Mouse (Mus musculus) liver, adult 2 months (tissue): ENCODE measurements around the gene Slc5a5. TPM values are rescaled to one million over a fixed set of nuclear protein-coding genes. Genes with fewer than 3 reads are reported as not detected.

Experiments used
- DNase-seq: peaks from one replicate; pipeline ENCODE4 v3.0.0-alpha.2; 2011; ENCODE audit warnings: low read depth, low spot score; ENCODE audit errors: extremely low read depth
- H3K27ac ChIP-seq: fragments of 200-500 bp; replicated peaks from 2 replicates; pipeline ENCODE4 v1.5.1; 2012; ENCODE audit warnings: low read depth, mild to moderate bottlenecking, control low read depth, inconsistent platforms, low read length; ENCODE audit not compliant: insufficient read depth
- H3K27me3 ChIP-seq: fragments of 200-500 bp; 2 replicates; pipeline ENCODE4 v1.6.1; 2012; ENCODE audit warnings: mild to moderate bottlenecking, moderate library complexity, low read length, inconsistent platforms; ENCODE audit not compliant: control insufficient read depth, insufficient read depth
- H3K36me3 ChIP-seq: fragments of 200-500 bp; 2 replicates; pipeline ENCODE4 v1.6.1; 2012; ENCODE audit warnings: low read length, inconsistent platforms; ENCODE audit not compliant: control insufficient read depth, insufficient read depth
- H3K4me1 ChIP-seq: fragments of 200-500 bp; 2 replicates; pipeline ENCODE4 v1.6.1; 2011; ENCODE audit warnings: low read length; ENCODE audit not compliant: control insufficient read depth, insufficient read depth
- H3K4me3 ChIP-seq: fragments of 200-500 bp; 2 replicates; pipeline ENCODE4 v1.5.1; 2011; ENCODE audit warnings: low read depth, mild to moderate bottlenecking, control low read depth, low read length, moderate library complexity; ENCODE audit not compliant: insufficient read depth
- H3K79me2 ChIP-seq: fragments of 200-500 bp; 2 replicates; pipeline ENCODE4 v1.6.1; 2012; ENCODE audit warnings: inconsistent platforms, mild to moderate bottlenecking, low read length, moderate library complexity; ENCODE audit not compliant: control insufficient read depth, insufficient read depth
- H3K9ac ChIP-seq: fragments of 200-500 bp; 2 replicates; pipeline ENCODE4 v1.6.1; 2012; ENCODE audit warnings: low read depth, mild to moderate bottlenecking, control low read depth, inconsistent platforms, low read length
- CTCF ChIP-seq: fragments of 200-500 bp; IDR thresholded peaks from 2 replicates; pipeline ENCODE4 v1.5.1; 2011; ENCODE audit warnings: low read depth, low read length, control low read depth
- POLR2A ChIP-seq: fragments of 200-500 bp; IDR thresholded peaks from 2 replicates; pipeline ENCODE4 v1.6.1; 2011; ENCODE audit warnings: low read length, control low read depth; ENCODE audit not compliant: insufficient read depth; ENCODE audit errors: extremely low read depth
- WGBS: fragments of 180-500 bp; shearing (Covaris S2); methylation state at CpG from one replicate; pipeline ENCODE4 v1.1.7; 2018; 5-methylcytosine and 5-hydroxymethylcytosine counted together
- polyA plus RNA-seq: library from polyadenylated mRNA; depleted of rRNA; stranded (reverse); fragments of >200 nt; gene quantifications from 2 replicates; pipeline ENCODE4 v1.2.3, GENCODE M21; 2012
- total RNA-seq: library from RNA; depleted of rRNA; stranded (reverse); fragments of >200 nt; gene quantifications from 2 replicates; pipeline ENCODE4 v1.2.3, GENCODE M21; 2014

The Slc5a5 gene
- total and polyA plus RNA-seq, 2 experiments: not detected

- TF ChIP-seq POLR2A: no peak
- no peak for TF ChIP-seq CTCF
- Histone ChIP-seq H3K27ac (no peak within 1 kb of the TSS), H3K79me2 (no peaks in the 10 kb centered on the region), H3K27me3 (peaks cover 15% of the 10 kb centered on the region), H3K4me3 (peak within 1 kb of the TSS; percentile 27; the same call in 1 of the 2 replicates), H3K4me1 (peaks cover 8% of the 10 kb centered on the region; the same call in 1 of the 2 replicates), H3K36me3 (no peaks in the 10 kb centered on the region), H3K9ac (no peak within 1 kb of the TSS)
- DNase-seq: no peak
- 4% methylated on average over 55 of the region's 55 CpGs for WGBS
Measured at GRCm38 (mm10) chr8:70862824-70863641, 29.5 kb downstream of the Slc5a5 start, which contains the start of gene Kcnn1. TSS of gene Kcnn1 (minus strand) at chr8:70863258.

DNA sequence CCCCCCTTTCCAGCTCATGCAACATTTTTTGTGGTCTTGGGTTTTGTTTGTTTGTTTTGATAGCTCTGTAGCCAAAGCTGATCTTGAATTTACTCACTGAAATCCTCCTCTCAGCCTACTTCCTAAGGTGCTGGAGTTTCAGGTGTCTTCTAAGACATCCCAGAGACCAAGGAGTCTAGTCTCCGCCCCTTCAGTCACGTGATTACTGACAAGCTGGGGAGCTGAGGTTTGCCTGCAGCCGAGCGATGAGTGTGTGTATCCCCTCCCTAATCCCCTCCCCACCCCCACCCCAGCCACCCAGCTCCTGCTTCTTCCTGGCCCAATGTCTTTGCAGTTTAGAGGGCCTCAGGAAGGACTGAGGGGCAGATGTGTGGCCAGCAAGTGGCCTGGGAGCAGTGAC is 35.0 kb downstream of the Slc5a5 start:
- no peak for TF ChIP-seq CTCF
- no peak for TF ChIP-seq POLR2A
- no peaks in the 10 kb centered on the region; the same call in 1 of the 2 replicates for H3K4me1 ChIP-seq
- no peaks in the 10 kb centered on the region for H3K79me2 ChIP-seq
- H3K36me3 ChIP-seq: no peaks in the 10 kb centered on the region
- 64% methylated on average over 4 of the region's 4 CpGs for WGBS
- no peak for DNase-seq
- no peak overlapping the region for H3K27ac ChIP-seq
- H3K27me3 ChIP-seq: peaks cover 6% of the 10 kb centered on the region
- H3K9ac ChIP-seq: no peak overlapping the region
- no peak overlapping the region for H3K4me3 ChIP-seq

GRCm38 (mm10) chr8:70856541-70857197 is 35.9 kb downstream of the Slc5a5 start:
- no peaks in the 10 kb centered on the region for H3K79me2 ChIP-seq
- H3K36me3 ChIP-seq: no peaks in the 10 kb centered on the region
- peak overlapping the region; percentile 70 for H3K9ac ChIP-seq
- no peaks in the 10 kb centered on the region for H3K27me3 ChIP-seq
- peak; percentile 55 for DNase-seq
- 6% methylated on average over 33 of the region's 33 CpGs for WGBS
- no peak for TF ChIP-seq CTCF
- TF ChIP-seq POLR2A: no peak
- H3K4me1 ChIP-seq: no peaks in the 10 kb centered on the region; the same call in 1 of the 2 replicates
- H3K4me3 ChIP-seq: peak overlapping the region; percentile 61
- no peak overlapping the region for H3K27ac ChIP-seq

GRCm38 (mm10) chr8:70856028-70856427 is 36.5 kb downstream of the Slc5a5 start:
- Histone ChIP-seq H3K79me2 (no peaks in the 10 kb centered on the region), H3K9ac (no peak overlapping the region), H3K27me3 (no peaks in the 10 kb centered on the region), H3K4me1 (no peaks in the 10 kb centered on the region; the same call in 1 of the 2 replicates), H3K4me3 (no peak overlapping the region), H3K36me3 (no peaks in the 10 kb centered on the region), H3K27ac (no peak overlapping the region)
- DNase-seq: no peak
- no peak for TF ChIP-seq CTCF
- WGBS: 73% methylated on average over 5 of the region's 5 CpGs

DNA sequence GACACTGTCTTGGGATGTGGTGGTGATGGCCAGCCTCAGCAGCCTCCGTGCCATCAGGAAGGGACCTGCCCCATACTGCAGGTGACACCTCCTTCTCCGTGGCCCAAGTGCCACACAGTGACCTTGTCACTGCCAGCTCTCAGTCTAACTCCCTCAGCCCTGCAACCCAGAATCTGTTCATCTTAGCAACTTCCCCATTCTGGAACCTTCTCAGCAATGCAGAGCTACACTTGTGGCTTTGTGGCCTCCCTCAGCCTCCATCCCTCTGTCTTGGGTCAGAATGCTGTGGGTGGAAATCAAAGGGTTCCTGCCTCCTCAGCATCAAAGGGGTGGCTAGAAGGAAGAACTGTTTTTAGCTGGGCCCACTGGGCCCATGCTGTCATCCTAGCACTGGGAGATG is 38.7 kb downstream of the Slc5a5 start:
- no peak overlapping the region for H3K9ac ChIP-seq
- TF ChIP-seq CTCF (no peak), POLR2A (no peak)
- H3K27me3 ChIP-seq: no peaks in the 10 kb centered on the region
- H3K4me1 ChIP-seq: no peaks in the 10 kb centered on the region; the same call in 1 of the 2 replicates
- no peak for DNase-seq
- WGBS: 79% methylated on average over 2 of the region's 2 CpGs
- H3K79me2 ChIP-seq: no peaks in the 10 kb centered on the region
- no peak overlapping the region for H3K4me3 ChIP-seq
- H3K27ac ChIP-seq: no peak overlapping the region
- no peaks in the 10 kb centered on the region for H3K36me3 ChIP-seq
